Mouse (Mus musculus) thymus, adult 18-20 months (tissue): ENCODE results near the gene Dcaf4.

Experiments
- DNase-seq, 2 experiments: peaks; one replicate each; pipeline ENCODE4 v3.0.0; 2022; ENCODE audit warnings: mixed read lengths in 2 of 2

Dcaf4 gene

DNA sequence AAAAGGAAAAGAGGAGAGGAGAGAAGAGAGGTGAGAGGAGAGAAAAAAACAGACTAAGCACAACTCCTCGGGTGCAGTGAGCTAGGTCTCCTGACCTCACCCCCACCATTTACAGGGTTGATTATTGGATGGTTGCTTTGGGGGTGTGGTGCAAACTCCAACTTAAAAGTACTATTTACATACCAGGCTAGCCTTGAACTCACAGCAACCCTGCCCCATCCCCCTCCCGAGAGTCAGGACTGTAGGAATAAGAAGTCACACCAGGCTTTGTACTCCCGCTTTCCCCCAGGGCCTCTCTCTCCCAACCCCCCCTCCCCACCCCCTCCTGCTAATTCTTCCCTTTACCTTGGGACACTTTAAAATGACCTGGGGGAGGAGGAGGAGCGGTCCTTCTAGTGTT, 23.9 kb upstream of the Dcaf4 start:
- no peak for DNase-seq

DNA sequence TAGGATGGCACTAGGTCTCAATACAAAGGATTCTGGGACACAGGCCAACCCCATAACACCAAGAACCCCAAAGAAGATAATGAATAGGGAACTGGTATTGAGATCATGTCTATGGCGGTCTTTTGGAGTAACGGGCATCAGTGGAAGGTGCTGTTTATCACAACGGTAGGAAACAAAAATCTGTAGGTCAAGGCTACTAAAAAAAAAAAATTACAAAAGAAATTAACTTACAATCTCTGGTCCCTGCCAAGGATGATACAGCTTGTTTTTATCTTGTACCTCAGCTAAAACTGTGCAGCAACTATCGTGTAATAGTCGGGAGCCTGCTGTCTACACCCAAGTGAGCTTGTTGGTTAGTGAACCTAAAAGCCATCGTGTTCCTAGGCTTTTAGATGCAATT, 23.5 kb upstream of the Dcaf4 start:
- DNase-seq: no peak

DNA sequence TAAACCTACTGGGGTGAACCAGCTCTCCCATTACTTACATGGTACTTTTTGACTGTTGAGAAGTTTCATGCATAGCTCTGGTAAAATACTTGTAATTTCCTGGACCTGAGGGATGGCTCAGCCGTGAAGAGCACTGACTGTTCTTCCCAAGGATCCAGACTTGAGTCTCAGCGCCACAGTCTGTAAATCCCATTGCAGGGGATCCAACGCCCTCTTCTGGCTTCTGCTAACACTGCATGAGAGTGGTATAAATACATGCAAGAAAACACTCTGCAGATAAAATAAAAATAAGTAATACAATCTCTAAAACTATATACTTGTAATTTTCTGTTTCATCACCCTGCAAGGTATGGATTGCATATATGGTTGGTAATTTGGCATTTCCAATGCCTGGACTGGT, 22.3 kb upstream of the Dcaf4 start:
- DNase-seq: no peak

DNA sequence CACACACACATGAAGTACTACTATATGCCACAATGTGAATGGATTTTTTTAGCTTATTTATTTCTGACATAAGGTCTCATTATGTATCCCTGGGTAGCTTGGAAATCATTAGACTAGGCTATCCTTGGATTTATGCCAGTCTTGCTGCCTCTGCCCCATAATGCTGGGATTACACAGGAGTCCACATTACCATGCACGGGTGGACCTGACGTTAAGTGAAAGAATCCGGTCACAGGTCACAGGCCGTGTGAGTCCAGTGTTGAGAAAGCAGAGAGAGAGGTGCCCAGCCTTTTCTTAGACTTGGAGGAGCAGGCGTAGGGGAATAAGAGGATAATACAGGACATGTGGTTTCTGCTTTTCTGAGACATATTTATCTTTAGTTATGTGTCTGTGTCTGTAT, 21.0 kb upstream of the Dcaf4 start:
- no peak for DNase-seq

DNA sequence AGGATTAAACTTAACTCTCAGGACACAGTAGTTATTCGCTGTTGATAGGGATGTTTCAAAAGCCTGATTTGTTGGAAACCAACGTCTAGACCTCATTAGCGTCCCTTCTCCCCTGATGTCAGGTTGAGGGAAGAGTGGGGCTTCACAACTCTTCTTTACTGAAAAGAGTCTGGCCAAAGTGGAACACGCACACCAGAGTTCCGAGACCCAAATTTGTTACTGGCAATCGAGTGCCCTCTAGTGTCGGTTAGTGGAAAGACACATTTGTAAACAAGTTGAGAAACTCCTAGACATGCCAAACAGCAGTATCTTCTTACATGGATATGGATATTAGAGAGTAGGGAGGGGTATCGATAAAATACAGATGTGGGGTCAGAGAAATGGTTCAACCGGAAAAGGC, 18.1 kb upstream of the Dcaf4 start:
- no peak for DNase-seq

DNA sequence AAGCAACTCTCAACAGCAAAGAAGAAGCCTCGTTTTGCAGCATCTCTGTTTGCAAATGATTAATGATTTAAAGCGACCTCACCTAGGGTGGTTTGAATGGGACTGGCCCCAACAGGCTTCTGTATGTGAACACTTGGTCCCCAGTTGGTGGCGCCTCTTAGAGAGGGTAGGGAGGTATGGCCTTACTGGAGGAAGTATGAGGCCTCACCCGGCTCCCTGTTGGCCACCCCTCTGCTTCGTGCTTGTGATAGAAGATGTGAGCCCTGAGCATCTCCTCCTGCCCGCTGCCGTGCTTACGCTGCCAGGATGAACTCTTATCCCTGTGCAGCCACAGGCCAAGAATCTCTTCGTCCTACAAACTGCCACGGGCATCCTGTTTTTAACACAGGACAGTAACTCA, 13.7 kb upstream of the Dcaf4 start:
- DNase-seq: no peak

DNA sequence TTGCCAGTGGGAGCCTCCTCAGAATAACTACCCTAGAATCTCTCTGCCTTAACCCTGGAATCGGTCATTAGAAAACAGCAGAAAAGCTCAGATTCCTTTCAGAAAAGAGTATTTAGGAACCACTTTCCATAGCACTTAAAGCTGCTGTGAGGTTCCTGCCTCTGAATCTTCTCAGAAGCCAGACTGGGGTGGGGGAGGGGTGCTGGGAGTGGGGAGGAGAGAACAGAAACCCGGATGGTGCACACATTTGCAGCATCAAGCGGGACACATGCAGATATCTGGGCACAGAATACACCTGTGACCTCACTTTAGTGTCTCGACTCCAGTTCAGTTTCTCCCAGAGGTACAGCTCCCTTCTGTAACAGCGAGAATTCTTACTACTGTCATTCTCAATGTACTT, 9.7 kb upstream of the Dcaf4 start:
- no peak for DNase-seq

DNA sequence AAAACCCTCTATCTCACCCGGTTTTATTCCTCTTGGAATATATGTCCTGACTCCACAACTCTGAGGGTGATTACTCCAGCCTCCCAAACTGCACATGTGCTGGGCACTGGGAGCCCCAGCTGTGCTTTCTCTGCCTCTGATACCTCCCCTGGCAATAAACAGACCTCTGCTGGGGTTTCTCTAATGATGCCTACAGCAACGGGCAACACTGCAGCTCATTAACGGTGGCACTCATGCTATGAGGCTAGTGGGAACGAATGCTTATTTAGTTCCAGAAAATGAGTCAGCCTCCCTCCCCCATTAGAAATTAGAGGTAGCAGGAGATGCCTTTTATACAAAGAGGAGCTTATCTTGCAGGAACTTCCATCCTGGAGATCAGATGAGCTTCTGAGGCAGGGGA, 7.5 kb upstream of the Dcaf4 start:
- no peak for DNase-seq

DNA sequence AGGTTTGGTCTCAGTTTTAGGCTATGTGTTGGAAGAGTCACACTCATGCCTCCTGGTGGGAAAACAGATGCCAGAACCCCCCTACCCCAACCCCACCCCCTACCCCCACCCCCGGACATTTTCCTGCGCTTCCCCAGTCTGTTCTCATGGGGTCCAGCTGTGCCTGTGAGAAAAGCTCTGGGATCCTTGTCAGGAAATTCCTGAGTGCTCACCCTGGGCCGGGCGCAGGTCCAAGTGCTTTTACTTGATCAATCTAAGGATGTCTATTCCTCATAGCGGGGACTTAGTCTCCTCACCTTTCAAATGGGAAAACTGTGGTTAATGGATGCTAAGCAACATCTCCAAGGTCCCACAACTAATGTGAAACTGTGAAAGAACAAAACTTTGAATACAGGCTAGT, 7.1 kb upstream of the Dcaf4 start:
- DNase-seq: no peak

DNA sequence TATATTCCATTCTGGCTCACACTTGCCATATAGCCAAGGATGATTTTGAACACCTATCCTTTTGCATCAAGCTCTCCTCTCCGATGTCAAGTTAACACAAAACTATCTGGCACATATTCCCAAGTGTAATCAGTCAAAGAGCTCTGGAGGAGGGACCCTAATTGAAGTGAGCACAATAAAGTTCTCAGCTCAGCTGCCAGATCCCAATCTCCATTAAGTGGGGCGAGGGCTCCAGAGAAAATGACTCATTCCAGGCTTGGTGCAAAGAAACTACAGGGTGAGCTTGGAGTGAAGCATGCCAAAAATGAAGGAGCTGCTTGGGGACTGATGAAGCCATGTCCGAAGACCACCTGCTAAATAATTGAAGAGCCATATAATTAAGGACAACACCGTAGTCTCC, 6.0 kb upstream of the Dcaf4 start:
- no peak for DNase-seq

DNA sequence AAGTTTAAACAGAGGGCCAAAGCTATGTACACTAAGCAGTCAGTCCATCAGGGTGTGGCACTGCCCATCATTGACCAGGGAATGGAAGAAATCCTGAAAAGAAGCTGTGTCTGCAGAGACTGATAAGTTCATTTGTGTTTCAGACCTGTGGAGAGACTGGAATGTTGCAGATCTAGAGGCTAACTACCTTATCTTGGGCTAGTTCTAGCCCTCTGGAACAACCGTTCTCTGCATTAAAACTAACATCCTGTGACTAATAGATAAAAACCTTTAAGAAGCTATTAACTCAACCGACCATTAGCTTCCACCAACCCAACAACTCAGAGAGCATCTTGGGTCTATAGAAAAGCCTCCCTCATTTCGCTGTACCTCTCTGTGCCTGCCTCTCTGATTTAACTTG, 2.7 kb upstream of the Dcaf4 start:
- DNase-seq: no peak

DNA sequence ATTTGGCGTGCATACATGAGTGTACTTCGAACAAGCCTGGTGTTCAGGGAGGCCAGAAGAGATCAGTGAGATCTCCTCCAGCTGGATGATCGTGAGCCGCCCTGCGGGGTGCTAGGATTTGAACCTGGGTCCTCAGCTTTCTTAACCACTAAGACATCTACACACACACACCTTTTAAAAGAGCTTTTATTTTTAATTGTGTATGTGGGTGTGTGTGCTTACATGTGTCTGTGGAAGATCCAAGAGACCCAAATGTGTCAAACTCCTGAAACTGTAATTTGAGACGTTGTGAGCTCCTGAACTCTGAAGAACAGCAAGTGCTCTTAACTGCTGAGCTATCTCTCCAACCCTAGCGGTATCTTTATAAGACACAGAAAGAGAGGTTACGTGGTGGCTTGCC, 817 bp downstream of the Dcaf4 start:
- DNase-seq: no peak

DNA sequence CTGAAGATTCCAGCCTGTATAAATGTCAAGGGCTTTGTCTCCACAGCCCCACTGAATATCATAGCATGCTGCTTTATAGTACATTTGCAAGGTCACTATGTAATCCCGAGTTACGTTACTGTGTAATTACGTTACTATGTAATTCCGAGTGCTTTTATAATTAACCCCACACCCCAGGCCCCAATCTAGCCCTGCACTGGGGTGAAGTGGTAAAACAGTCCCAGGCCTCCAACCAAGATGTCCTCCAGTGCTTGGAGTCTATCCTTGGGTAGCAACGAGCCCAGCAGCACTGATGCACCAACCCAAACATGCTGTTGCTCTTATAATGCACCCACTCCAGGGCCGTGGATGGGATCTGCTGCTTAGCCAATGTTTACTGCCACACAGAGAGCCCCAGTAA, 2.8 kb downstream of the Dcaf4 start:
- no peak for DNase-seq

DNA sequence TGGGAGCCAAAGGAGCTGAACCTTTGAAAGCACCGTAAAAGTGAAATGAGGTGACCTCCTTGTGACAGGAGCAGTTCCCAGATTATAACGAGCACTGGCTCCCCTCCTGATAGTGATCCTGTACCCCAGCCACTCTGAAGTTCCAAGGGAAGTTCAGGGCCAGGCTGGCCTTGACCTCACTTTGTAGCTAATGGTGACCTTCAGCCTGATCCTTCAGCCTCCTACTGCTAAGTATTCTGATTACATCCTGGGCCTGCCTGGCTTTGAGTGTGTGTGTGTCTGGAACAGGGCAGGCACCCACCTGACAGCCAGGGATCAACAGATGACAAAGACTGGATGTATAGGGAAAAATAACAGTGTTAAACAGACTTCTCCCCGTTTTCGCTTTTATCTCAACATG, 3.6 kb downstream of the Dcaf4 start:
- DNase-seq: no peak

DNA sequence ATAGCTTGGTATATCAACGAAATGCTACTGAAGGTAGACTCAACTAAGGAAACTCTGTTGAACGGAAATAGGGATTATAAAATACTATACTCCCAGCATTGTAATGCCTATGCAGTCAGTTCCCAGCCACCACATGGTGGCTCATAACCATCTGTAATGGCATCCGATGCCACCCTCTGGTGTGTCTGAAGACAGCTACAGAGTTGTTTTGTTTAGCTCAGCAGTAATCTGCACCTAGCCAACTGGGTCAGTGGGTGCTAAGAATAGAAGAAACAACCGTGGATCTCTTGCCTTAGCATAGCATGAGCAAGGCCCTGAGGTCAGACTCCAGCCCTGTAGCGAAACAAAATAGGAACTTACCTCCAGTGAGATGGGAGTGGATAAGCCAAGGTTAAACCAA, 4.1 kb downstream of the Dcaf4 start:
- DNase-seq: no peak

DNA sequence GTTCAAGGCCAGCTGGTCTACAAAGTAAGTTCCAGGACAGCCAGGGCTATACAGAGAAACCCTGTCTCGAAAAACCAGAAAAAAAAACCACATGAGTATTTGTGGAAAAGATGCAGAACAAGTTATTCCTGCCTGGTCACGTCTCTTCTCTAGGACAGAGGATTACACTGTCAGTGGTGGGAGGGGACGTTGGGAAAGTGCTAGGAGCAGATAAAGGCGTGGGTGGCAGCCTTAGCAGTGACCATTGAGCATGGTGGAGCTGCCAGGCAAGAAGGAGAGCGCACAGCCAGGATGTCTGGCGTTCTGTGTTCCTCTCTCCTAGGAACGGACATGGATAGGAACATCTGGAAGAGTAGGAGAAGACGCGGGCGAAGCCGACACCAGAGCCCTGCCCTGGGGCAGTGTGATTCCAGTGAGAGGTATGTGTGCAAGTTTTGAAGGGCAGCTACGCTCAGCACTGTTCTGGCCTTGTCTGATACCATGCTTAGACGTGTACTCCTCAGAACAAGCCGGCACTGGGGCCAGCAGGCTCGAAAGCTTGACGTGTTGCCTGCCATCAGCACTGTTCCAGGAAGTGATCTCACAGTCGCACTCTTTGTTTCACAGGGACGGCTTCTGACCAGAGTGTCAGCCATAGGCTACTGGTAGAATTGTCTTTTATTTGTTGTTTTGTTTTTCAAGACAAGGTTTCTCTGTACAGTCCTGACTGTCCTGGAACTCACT, 5.7 kb downstream of the Dcaf4 start:
- no peak for DNase-seq

DNA sequence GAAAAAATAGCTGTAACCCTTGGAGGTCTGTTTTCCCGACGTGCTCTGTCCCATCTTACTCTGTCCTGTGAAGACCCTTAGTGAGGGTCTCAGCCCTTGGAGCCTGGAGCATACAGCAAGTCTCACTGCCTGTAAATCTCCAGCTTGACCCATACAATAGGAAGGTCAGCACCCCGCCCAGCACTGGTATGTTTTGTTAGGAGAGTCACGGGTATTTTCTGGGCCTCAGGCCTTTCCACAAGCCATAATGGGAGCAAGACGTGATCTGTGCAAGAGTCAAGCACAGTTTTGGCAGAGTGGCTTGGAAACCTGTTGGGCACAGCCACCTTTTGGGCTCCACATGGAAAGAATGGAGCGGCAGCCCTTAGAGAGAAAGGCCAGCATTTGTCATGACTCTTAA, 7.5 kb downstream of the Dcaf4 start:
- DNase-seq: no peak

DNA sequence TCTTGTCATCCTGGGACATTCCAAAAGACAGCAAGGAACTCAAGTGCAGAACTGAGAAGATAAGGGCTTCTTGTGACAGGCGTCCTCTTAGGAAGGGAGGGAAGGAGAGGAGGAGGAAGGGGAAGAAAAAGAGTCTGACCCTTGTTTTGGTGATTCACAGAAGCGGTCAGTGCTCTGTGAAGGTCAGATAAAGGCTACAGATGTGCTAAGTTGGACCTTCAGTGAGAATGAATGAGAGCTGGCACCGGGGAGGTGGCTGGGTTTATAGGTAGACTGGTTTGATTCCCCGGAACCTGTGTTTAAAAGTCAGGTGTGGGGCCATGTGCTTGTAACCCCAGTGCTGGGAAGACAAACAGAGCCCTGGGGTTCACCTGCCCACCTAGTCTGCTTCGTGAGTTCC, 8.4 kb downstream of the Dcaf4 start:
- DNase-seq: no peak

DNA sequence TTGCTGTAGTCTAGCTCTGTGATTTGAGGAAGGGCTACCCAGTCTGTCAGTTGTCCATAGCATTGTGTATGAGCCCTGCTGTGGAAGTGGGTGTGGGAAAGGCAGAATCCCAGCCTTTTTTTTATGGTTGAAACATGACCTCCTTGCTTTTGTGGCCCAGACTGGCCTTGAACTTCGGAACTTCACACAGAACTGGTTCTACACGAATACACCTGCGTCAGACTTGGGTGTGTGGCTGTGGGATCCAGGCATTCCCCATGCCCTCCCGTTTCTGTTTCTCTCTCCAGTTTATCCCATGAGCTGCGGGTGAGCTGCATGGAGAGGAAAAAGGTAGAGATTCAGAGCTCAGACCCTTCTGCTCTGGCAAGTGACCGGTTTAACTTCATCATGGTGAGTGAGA, 11.7 kb downstream of the Dcaf4 start:
- DNase-seq: no peak

DNA sequence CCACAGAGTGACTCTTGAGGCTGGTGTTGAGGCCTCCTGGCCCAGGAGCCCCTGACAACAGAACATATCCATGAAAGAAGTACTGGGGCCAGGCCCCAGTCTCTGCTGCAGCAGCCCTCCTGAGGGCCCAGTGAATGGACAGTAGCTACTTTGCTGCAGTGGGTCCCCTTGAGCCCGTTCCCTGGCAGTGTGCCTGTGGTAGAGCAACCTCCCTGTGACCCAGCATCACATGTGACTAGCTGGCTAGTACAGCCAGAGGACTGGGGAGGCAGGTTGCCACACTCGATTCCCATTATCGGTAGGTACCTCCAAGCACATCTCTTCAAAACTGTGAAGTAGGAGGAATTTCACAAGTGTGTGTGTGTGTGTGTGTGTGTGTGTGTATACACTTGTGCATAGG, 12.7 kb downstream of the Dcaf4 start:
- DNase-seq: no peak

DNA sequence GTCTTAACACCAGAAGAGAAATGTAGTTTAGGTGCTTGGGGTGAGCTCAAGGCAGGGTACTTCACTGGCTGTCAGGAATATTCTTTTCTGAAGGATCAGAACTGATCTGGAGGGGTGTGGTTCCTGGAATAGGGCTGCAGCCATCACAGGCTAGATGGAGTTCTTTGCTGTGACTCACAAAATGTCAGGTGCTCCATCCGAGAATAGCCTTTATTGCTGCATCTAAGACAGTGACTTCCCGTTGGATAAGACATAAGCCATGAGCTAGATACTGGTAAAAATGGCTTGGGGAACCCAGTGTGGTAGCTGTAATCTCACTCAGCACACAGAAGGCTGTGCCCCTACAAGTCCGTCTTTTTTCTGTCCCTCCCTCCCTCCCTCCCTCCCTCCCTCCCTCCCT, 13.9 kb downstream of the Dcaf4 start:
- no peak for DNase-seq

DNA sequence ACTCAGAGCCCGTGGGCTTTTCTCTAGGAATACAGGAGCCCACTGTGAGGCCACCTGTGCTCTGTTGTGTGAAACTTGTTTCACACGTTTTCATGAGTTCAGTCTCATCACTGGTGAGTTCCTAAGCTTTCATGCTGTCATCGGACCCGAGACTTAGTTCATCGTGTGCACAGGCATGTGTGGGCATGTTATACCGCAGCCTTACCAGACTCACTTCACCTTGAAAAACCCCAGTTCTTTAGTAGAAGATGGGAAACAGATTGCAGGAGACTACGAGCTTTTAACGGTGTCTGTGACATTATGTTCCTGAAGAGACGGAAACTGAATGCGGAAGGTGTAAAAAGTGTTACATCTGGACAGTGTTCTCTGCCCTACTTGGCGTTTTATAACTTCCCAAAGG, 15.2 kb downstream of the Dcaf4 start:
- DNase-seq: no peak

DNA sequence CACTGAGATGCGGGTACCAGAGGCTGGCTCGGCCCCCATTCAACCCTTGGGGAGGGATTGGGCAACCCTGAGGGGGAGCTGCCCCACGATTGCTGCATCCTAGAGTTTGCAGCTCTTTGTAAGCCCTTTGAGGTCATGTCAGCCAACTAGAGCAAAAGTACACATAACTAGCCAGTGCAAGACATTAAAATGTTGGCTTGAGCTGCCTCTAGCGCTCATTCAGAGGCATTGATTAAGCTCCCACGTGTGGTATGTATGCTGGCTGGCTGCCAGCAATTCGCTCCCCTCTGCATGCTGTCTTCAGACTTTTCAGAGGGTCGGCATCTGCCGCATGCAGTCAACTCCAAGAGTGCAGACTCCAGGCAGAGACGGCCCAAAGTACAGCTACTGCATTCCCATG, 15.8 kb downstream of the Dcaf4 start:
- DNase-seq: no peak

DNA sequence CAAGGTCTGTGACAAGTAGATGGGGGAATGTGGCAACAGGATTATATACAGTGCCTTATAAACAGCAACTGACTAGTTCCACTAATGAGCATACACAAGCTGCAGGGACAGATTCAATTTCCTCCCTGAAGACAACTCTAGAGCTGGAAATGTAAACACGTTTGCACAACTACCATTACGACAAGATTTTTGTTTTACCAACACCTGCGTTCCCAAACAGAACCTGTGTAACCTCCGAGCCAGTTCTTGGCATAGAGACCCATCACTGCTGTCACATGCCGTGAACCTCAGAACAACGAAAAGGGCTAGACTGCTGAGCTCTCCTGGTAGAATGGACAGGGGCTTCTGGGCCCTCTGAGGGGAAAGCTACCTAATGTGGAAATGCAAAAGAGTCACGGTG, 23.7 kb downstream of the Dcaf4 start:
- no peak for DNase-seq

DNA sequence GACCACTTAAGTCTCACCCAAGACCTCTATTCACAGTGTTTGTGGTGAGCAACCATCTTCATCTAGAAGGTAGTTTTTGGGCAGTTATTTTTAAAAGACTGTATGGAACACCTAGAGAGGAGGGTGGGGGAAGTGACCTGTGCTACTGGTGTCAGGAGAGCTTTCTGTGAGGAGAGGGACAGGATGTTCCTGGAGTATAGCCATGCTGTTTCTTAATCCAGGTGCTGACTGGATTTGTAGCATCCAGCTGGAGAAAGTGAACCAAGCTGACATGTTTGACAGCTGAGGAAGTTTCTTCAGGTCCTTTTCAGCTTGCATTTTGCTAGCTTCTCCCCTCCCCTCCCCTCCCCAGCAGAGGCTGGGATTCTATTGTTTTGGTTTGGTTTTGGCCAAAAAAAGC, 24.5 kb downstream of the Dcaf4 start:
- DNase-seq: no peak

DNA sequence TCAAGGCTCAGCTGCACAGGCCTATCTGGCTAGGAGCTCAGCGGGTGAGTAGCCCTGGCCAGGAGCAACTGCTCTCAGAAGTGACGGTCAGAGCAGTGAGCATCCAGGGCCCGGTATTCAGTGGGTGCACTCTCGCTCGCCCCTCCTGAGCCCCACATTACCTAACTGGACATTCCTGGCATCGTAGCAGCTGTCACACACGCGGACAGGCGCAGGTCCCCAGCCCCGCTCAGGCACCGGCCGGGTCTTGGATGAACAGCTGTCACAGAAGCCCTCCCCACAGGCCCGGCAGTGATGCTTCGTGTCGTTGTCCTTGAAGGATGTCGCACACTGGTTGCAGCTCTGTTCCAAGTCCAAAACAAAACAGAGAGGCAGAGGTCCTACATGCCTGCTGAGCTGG, 31.0 kb downstream of the Dcaf4 start:
- no peak for DNase-seq
